Mouse (Mus musculus) midbrain, embryonic 11.5 days (tissue): Measurements from ENCODE around the gene Golga5. TPM values are rescaled to one million over a fixed set of nuclear protein-coding genes. Genes with fewer than 3 reads are reported as not detected.
A peak's percentile ranks its signal among the peaks of the same experiment; 100 is the strongest.

Experiments used
- ATAC-seq: fragments of 200-750 bp; cut with Nextera tagmentation; 2 replicates; pipeline ENCODE4 v1.8.0; 2017; ENCODE audit warnings: moderate TSS enrichment, moderate library complexity; ENCODE audit not compliant: low FRiP score
- DNase-seq: peaks from one replicate; pipeline ENCODE4 v3.0.0; 2015; ENCODE audit warnings: low spot score; ENCODE audit errors: missing footprints
- H3K27ac ChIP-seq: fragments of 300-500 bp; sonication (generic); 2 replicates; pipeline ENCODE4 v1.5.1; 2014; ENCODE audit warnings: low read depth, low read length
- H3K27me3 ChIP-seq: fragments of 300-500 bp; sonication (generic); 2 replicates; pipeline ENCODE4 v1.6.1; 2014; ENCODE audit warnings: mild to moderate bottlenecking, low read length, moderate library complexity, mixed read lengths; ENCODE audit not compliant: control insufficient read depth, insufficient read depth
- H3K36me3 ChIP-seq: fragments of 300-500 bp; sonication (generic); 2 replicates; pipeline ENCODE4 v1.6.1; 2014; ENCODE audit warnings: mild to moderate bottlenecking, low read length, moderate library complexity, mixed read lengths; ENCODE audit not compliant: control insufficient read depth, insufficient read depth
- H3K4me1 ChIP-seq: fragments of 300-500 bp; sonication (generic); 2 replicates; pipeline ENCODE4 v1.6.1; 2014; ENCODE audit warnings: low read length; ENCODE audit not compliant: control insufficient read depth, insufficient read depth
- H3K4me2 ChIP-seq: fragments of 300-500 bp; sonication (generic); 2 replicates; pipeline ENCODE4 v1.6.1; 2014; ENCODE audit warnings: mild to moderate bottlenecking, moderate library complexity
- H3K4me3 ChIP-seq: fragments of 300-500 bp; sonication (generic); 2 replicates; pipeline ENCODE4 v1.5.1; 2014; ENCODE audit warnings: low read depth, low read length
- H3K9ac ChIP-seq: fragments of 300-500 bp; sonication (generic); 2 replicates; pipeline ENCODE4 v1.6.1; 2014; ENCODE audit warnings: low read length
- H3K9me3 ChIP-seq: fragments of 300-500 bp; sonication (generic); 2 replicates; pipeline ENCODE4 v1.6.1; 2016; ENCODE audit warnings: low read length; ENCODE audit not compliant: control insufficient read depth
- WGBS: fragments of 180-500 bp; shearing (Covaris S2); extraction: QIAGEN DNeasy Blood & Tissue Kit; methylation state at CpG from one replicate; pipeline ENCODE4 v1.1.7; 2014; 5-methylcytosine and 5-hydroxymethylcytosine counted together
- polyA plus RNA-seq: library from polyadenylated mRNA; unstranded; fragments of >200 nt; fragmentation: Nextera tagmentation; extraction: Ambion mirVana; gene quantifications from 2 replicates; pipeline ENCODE4 v1.2.1, GENCODE M21; 2014

Gene Golga5
- polyA plus RNA-seq: 31.6 and 32.9 TPM in 2 replicates

- ATAC-seq: peak; percentile 99
- H3K27ac ChIP-seq: no peak within 1 kb of the TSS
- under 1% methylated on average over 86 of the region's 86 CpGs for WGBS
- peak within 1 kb of the TSS; percentile 76 for H3K9ac ChIP-seq
- no peaks in the 10 kb centered on the region for H3K27me3 ChIP-seq
- peaks cover 2% of the 10 kb centered on the region; the same call in 1 of the 2 replicates for H3K4me1 ChIP-seq
- peaks cover 2% of the 10 kb centered on the region; the same call in 1 of the 2 replicates for H3K36me3 ChIP-seq
- no peaks in the 10 kb centered on the region for H3K9me3 ChIP-seq
- DNase-seq: peak; percentile 100
- H3K4me2 ChIP-seq: peak within 1 kb of the TSS; percentile 64
- H3K4me3 ChIP-seq: peak within 1 kb of the TSS; percentile 79
Measured at GRCm38 (mm10) chr12:102468894-102469764, at the start of gene Golga5. TSS of gene Golga5 (plus strand) at chr12:102469135.

- Histone ChIP-seq H3K36me3 (no peaks in the 10 kb centered on the region), H3K27ac (no peak overlapping the region), H3K27me3 (no peaks in the 10 kb centered on the region), H3K9ac (no peak overlapping the region), H3K4me1 (peaks cover 3% of the 10 kb centered on the region; the same call in 1 of the 2 replicates), H3K4me2 (no peak overlapping the region), H3K4me3 (no peak overlapping the region), H3K9me3 (no peaks in the 10 kb centered on the region)
- peak; percentile 83 for DNase-seq
- ATAC-seq: peak; percentile 22; the same call in 1 of the 2 replicates
- 63% methylated on average over 3 of the region's 3 CpGs for WGBS
Measured at GRCm38 (mm10) chr12:102419544-102419943, 49.4 kb upstream of the Golga5 start.

GRCm38 (mm10) chr12:102420168-102420890 lies 48.6 kb upstream of the Golga5 start:
- ATAC-seq: no peak
- 91% methylated on average over 10 of the region's 10 CpGs for WGBS
- no peak overlapping the region for H3K9ac ChIP-seq
- H3K4me3 ChIP-seq: no peak overlapping the region
- no peak overlapping the region for H3K27ac ChIP-seq
- H3K36me3 ChIP-seq: no peaks in the 10 kb centered on the region
- DNase-seq: no peak
- H3K27me3 ChIP-seq: no peaks in the 10 kb centered on the region
- no peak overlapping the region for H3K4me2 ChIP-seq
- H3K4me1 ChIP-seq: peaks cover 3% of the 10 kb centered on the region; the same call in 1 of the 2 replicates
- H3K9me3 ChIP-seq: no peaks in the 10 kb centered on the region

- no peaks in the 10 kb centered on the region for H3K36me3 ChIP-seq
- no peaks in the 10 kb centered on the region for H3K9me3 ChIP-seq
- peaks cover 3% of the 10 kb centered on the region; the same call in 1 of the 2 replicates for H3K4me1 ChIP-seq
- 85% methylated on average over 6 of the region's 6 CpGs for WGBS
- H3K27ac ChIP-seq: no peak overlapping the region
- H3K4me2 ChIP-seq: no peak overlapping the region
- no peaks in the 10 kb centered on the region for H3K27me3 ChIP-seq
- H3K4me3 ChIP-seq: no peak overlapping the region
- no peak overlapping the region for H3K9ac ChIP-seq
- DNase-seq (no peak), ATAC-seq (no peak)
Measured at GRCm38 (mm10) chr12:102422065-102422464, 46.9 kb upstream of the Golga5 start.

- Histone ChIP-seq H3K9ac (no peak overlapping the region), H3K9me3 (no peaks in the 10 kb centered on the region), H3K4me1 (peaks cover 3% of the 10 kb centered on the region; the same call in 1 of the 2 replicates), H3K27me3 (no peaks in the 10 kb centered on the region), H3K27ac (no peak overlapping the region), H3K4me3 (no peak overlapping the region), H3K4me2 (no peak overlapping the region), H3K36me3 (no peaks in the 10 kb centered on the region)
- no peak for DNase-seq
- ATAC-seq: no peak
- WGBS: 90% methylated on average over 11 of the region's 11 CpGs
Measured at GRCm38 (mm10) chr12:102422623-102423320, 46.2 kb upstream of the Golga5 start.

GRCm38 (mm10) chr12:102423625-102424024 lies 45.3 kb upstream of the Golga5 start:
- 94% methylated on average over 8 of the region's 8 CpGs for WGBS
- no peak overlapping the region for H3K9ac ChIP-seq
- ATAC-seq: no peak

GRCm38 (mm10) chr12:102424456-102424855 lies 44.5 kb upstream of the Golga5 start:
- Histone ChIP-seq H3K4me2 (no peak overlapping the region), H3K4me3 (no peak overlapping the region), H3K27ac (no peak overlapping the region), H3K36me3 (no peaks in the 10 kb centered on the region), H3K27me3 (no peaks in the 10 kb centered on the region), H3K9ac (no peak overlapping the region), H3K9me3 (no peaks in the 10 kb centered on the region), H3K4me1 (peaks cover 3% of the 10 kb centered on the region; the same call in 1 of the 2 replicates)
- no peak for ATAC-seq
- 82% methylated on average over 2 of the region's 2 CpGs for WGBS
- DNase-seq: no peak

More at GRCm38 (mm10) chr12:102423625-102424024, 45.3 kb upstream of the Golga5 start:
- Histone ChIP-seq H3K36me3 (no peaks in the 10 kb centered on the region), H3K27ac (no peak overlapping the region), H3K4me2 (no peak overlapping the region), H3K4me1 (peaks cover 3% of the 10 kb centered on the region; the same call in 1 of the 2 replicates), H3K9me3 (no peaks in the 10 kb centered on the region), H3K4me3 (no peak overlapping the region), H3K27me3 (no peaks in the 10 kb centered on the region)
- DNase-seq: no peak

GRCm38 (mm10) chr12:102425048-102425578 lies 43.8 kb upstream of the Golga5 start:
- H3K27ac ChIP-seq: no peak overlapping the region
- no peak for DNase-seq
- 83% methylated on average over 4 of the region's 4 CpGs for WGBS
- H3K9ac ChIP-seq: no peak overlapping the region
- no peaks in the 10 kb centered on the region for H3K27me3 ChIP-seq
- ATAC-seq: no peak
- no peaks in the 10 kb centered on the region for H3K4me1 ChIP-seq
- H3K4me3 ChIP-seq: no peak overlapping the region
- no peak overlapping the region for H3K4me2 ChIP-seq
- no peaks in the 10 kb centered on the region for H3K36me3 ChIP-seq
- no peaks in the 10 kb centered on the region for H3K9me3 ChIP-seq
